Mouse (Mus musculus) embryonic fibroblast, embryonic 13.5 days (primary cell): ENCODE data around the gene Lgals12.

Source experiments
- CTCF ChIP-seq: IDR thresholded peaks from 2 replicates; pipeline ENCODE4 v1.5.1; 2011; ENCODE audit warnings: mild to moderate bottlenecking, control low read depth, low read length, moderate library complexity, borderline replicate concordance; ENCODE audit not compliant: insufficient read depth
- POLR2A ChIP-seq: IDR thresholded peaks from 2 replicates; pipeline ENCODE4 v1.6.1; 2011; ENCODE audit warnings: low read depth, mild to moderate bottlenecking, control low read depth, low read length, moderate library complexity

GRCm38 (mm10) chr19:7648913-7649666 lies 42.1 kb upstream of the Lgals12 start:
- TF ChIP-seq POLR2A (no peak), CTCF (no peak)
